Mouse (Mus musculus) midbrain, postnatal 0 days (tissue): ENCODE measurements around the gene Hoxd9. TPM values are rescaled to one million over a fixed set of nuclear protein-coding genes. Genes with fewer than 3 reads are reported as not detected.

Source experiments
- ATAC-seq: fragments of 200-750 bp; cut with Nextera tagmentation; 2 replicates; pipeline ENCODE4 v1.8.0; 2017; ENCODE audit warnings: moderate number of reproducible peaks, mild to moderate bottlenecking, moderate TSS enrichment, moderate library complexity; ENCODE audit not compliant: low FRiP score
- DNase-seq: peaks from one replicate; pipeline ENCODE4 v3.0.0-alpha.2; 2015; ENCODE audit warnings: low spot score
- H3K27ac ChIP-seq: fragments of 300-500 bp; sonication (generic); 2 replicates; pipeline ENCODE4 v1.5.1; 2014; ENCODE audit warnings: low read depth, mild to moderate bottlenecking, low read length, mixed read lengths
- H3K27me3 ChIP-seq: fragments of 300-500 bp; sonication (generic); 2 replicates; pipeline ENCODE4 v1.6.1; 2014; ENCODE audit warnings: low read length, control low read depth, mixed read lengths; ENCODE audit not compliant: insufficient read depth
- H3K36me3 ChIP-seq: fragments of 300-500 bp; sonication (generic); 2 replicates; pipeline ENCODE4 v1.6.1; 2014; ENCODE audit warnings: low read length, control low read depth, mixed read lengths; ENCODE audit not compliant: insufficient read depth
- H3K4me1 ChIP-seq: fragments of 300-500 bp; sonication (generic); 2 replicates; pipeline ENCODE4 v1.6.1; 2014; ENCODE audit warnings: mild to moderate bottlenecking, control low read depth, antibody characterized with exemption, low read length, mixed read lengths; ENCODE audit not compliant: insufficient read depth
- H3K4me2 ChIP-seq: fragments of 300-500 bp; sonication (generic); 2 replicates; pipeline ENCODE4 v1.6.1; 2014; ENCODE audit warnings: low read depth, mild to moderate bottlenecking, low read length, mixed read lengths; ENCODE audit not compliant: poor library complexity, severe bottlenecking
- H3K4me3 ChIP-seq: fragments of 300-500 bp; sonication (generic); 2 replicates; pipeline ENCODE4 v1.5.1; 2014; ENCODE audit warnings: low read depth, mild to moderate bottlenecking, low read length, moderate library complexity
- H3K9ac ChIP-seq: fragments of 300-500 bp; sonication (generic); replicated peaks from 2 replicates; pipeline ENCODE4 v1.6.1; 2014; ENCODE audit warnings: mild to moderate bottlenecking, low read length, moderate library complexity, mixed read lengths; ENCODE audit not compliant: poor library complexity, severe bottlenecking
- H3K9me3 ChIP-seq: fragments of 300-500 bp; sonication (generic); 2 replicates; pipeline ENCODE4 v1.6.1; 2016; ENCODE audit warnings: low read length, control low read depth
- CTCF ChIP-seq: IDR thresholded peaks from 2 replicates; pipeline ENCODE4 v1.5.1; 2016; ENCODE audit warnings: antibody characterized with exemption, mild to moderate bottlenecking
- WGBS: fragments of 180-500 bp; shearing (Covaris S2); extraction: QIAGEN DNeasy Blood & Tissue Kit; methylation state at CpG from one replicate; pipeline ENCODE4 v1.1.7; 2014; 5-methylcytosine and 5-hydroxymethylcytosine counted together
- polyA plus RNA-seq: library from polyadenylated mRNA; unstranded; fragments of >200 nt; fragmentation: Nextera tagmentation; extraction: Ambion mirVana; gene quantifications from 2 replicates; pipeline ENCODE4 v1.2.1, GENCODE M21; 2015
- total RNA-seq: library from RNA; depleted of rRNA; stranded (reverse); fragments of >200 nt; gene quantifications from 2 replicates; pipeline ENCODE4 v1.2.3, GENCODE M21; 2014

Hoxd9 gene
- total and polyA plus RNA-seq, 2 experiments from 2014 or later = not detected

GRCm38 (mm10) chr2:74734996-74735811 is 37.7 kb downstream of the Hoxd9 start:
- no peak overlapping the region for H3K27ac ChIP-seq
- no peak overlapping the region for H3K4me3 ChIP-seq
- peaks cover 98% of the 10 kb centered on the region for H3K27me3 ChIP-seq
- H3K4me1 ChIP-seq = no peaks in the 10 kb centered on the region
- no peak overlapping the region for H3K4me2 ChIP-seq
- ATAC-seq (no peak), DNase-seq (no peak)
- under 1% methylated on average over 27 of the region's 27 CpGs for WGBS
- TF ChIP-seq CTCF = no peak
- H3K9ac ChIP-seq = no peak overlapping the region
- H3K9me3 ChIP-seq = no peaks in the 10 kb centered on the region
- no peaks in the 10 kb centered on the region for H3K36me3 ChIP-seq

- Histone ChIP-seq H3K4me3 (no peak overlapping the region), H3K4me1 (no peaks in the 10 kb centered on the region), H3K36me3 (no peaks in the 10 kb centered on the region), H3K4me2 (peak overlapping the region; percentile 4; the same call in 1 of the 2 replicates), H3K9me3 (no peaks in the 10 kb centered on the region), H3K9ac (no peak overlapping the region), H3K27ac (no peak overlapping the region), H3K27me3 (peaks cover 96% of the 10 kb centered on the region)
- WGBS = 1% methylated on average over 42 of the region's 42 CpGs
- DNase-seq = peak; percentile 51
- TF ChIP-seq CTCF = no peak
- ATAC-seq = no peak
These were observed 38.5 kb downstream of the Hoxd9 start for GRCm38 (mm10) chr2:74735851-74736687.

GRCm38 (mm10) chr2:74736688-74737577 is 39.4 kb downstream of the Hoxd9 start:
- TF ChIP-seq CTCF = no peak
- no peaks in the 10 kb centered on the region for H3K4me1 ChIP-seq
- peaks cover 96% of the 10 kb centered on the region for H3K27me3 ChIP-seq
- no peaks in the 10 kb centered on the region for H3K36me3 ChIP-seq
- WGBS = 3% methylated on average over 15 of the region's 15 CpGs
- H3K4me2 ChIP-seq = no peak overlapping the region
- H3K9ac ChIP-seq = no peak overlapping the region
- H3K27ac ChIP-seq = no peak overlapping the region
- no peak for ATAC-seq
- DNase-seq = no peak
- no peaks in the 10 kb centered on the region for H3K9me3 ChIP-seq
- H3K4me3 ChIP-seq = no peak overlapping the region

GRCm38 (mm10) chr2:74737578-74738070 is 40.1 kb downstream of the Hoxd9 start:
- no peak for TF ChIP-seq CTCF
- Histone ChIP-seq H3K4me1 (no peaks in the 10 kb centered on the region), H3K36me3 (no peaks in the 10 kb centered on the region), H3K27me3 (peaks cover 96% of the 10 kb centered on the region), H3K9ac (no peak overlapping the region), H3K4me2 (no peak overlapping the region), H3K4me3 (no peak overlapping the region), H3K9me3 (no peaks in the 10 kb centered on the region), H3K27ac (no peak overlapping the region)
- ATAC-seq = no peak
- WGBS = 2% methylated on average over 7 of the region's 7 CpGs
- no peak for DNase-seq

GRCm38 (mm10) chr2:74738623-74739475 is 41.3 kb downstream of the Hoxd9 start:
- WGBS = 1% methylated on average over 20 of the region's 20 CpGs

More at GRCm38 (mm10) chr2:74738623-74739475, 41.3 kb downstream of the Hoxd9 start:
- Histone ChIP-seq H3K27ac (no peak overlapping the region), H3K4me3 (no peak overlapping the region), H3K36me3 (no peaks in the 10 kb centered on the region), H3K9me3 (no peaks in the 10 kb centered on the region), H3K4me2 (no peak overlapping the region), H3K4me1 (no peaks in the 10 kb centered on the region), H3K27me3 (peaks cover 95% of the 10 kb centered on the region), H3K9ac (no peak overlapping the region)
- ATAC-seq (no peak), DNase-seq (no peak)
- no peak for TF ChIP-seq CTCF
